8 mouse cellular contexts compared by ENCODE assay signal in the genomic region with DNA sequence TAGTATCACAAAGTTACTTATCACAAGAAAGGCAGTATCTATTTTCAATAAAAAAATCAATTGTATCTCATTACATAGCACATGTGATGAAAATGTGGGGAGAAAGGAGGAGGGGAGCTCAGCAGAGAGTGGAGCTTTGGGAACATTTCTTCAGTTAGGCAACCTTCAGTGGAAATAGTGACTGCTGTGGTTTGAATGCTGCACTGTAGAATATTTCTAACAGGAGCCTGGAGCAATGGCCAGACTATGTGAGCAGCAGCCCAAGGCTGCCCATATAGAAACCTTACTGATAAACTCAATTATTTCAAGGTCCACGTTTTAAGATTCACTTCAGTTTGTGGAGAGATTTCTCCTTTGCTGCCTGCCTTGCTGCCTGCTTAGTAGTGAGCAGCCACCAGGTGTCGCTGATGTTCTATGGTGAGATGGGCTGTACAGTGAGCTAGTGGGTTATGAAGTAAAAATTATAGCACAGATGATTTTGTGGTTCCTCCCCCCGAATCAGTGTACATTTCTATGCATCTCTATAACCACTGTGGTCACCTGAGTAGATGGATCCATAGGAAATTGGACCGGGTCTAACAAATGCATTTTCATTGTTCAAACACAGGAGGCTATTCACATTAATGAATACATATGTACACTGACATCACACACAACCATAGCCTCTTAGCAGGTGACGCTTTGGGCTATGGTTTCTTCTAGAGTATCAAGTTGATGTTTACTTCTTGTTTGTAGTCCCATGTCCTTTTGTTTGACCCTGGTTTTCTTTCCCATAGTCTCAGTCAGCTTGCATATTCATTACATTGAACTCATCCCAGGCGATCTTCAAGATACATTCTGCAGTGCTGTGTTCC.
A peak's percentile ranks its signal among the peaks of the same experiment; 100 is the strongest.
DNase-seq lines count a peak whose midpoint lies in the region; ATAC-seq and TF ChIP-seq lines count a peak whose summit lies in the region.

No protein-coding gene starts in this region.

- no peak for TF ChIP-seq EP300 in stomach, postnatal 0 days (optimal IDR thresholded peaks at IDR 0.05)

- no peak overlapping the region for H3K27ac ChIP-seq in heart, embryonic 11.5 days (ENCODE audit: low read depth, low read length)
- H3K27ac ChIP-seq in kidney, embryonic 15.5 days = no peak overlapping the region
- H3K27ac ChIP-seq in limb, embryonic 14.5 days (replicated peaks; ENCODE audit: low read depth, low read length) = no peak overlapping the region
- no peak overlapping the region for H3K27ac ChIP-seq in stomach, postnatal 0 days (replicated peaks)

- peak; percentile 11 for DNase-seq in heart, adult 8-10 months (ENCODE audit: low spot score)
- peak; percentile 88 to 93 for DNase-seq in cerebellum, postnatal 10 days
- peak; percentile 74 to 79 for DNase-seq in frontal cortex, postnatal 36 days (ENCODE audit: low spot score in 2 of 2)
- peak; percentile 58 for DNase-seq in limb, embryonic 14.5 days (ENCODE audit: low spot score)
- DNase-seq in natural killer cell, adult 2 months (ENCODE audit: low spot score in 2 of 2) = peak; percentile 18 to 45
- peak; percentile 73 for DNase-seq in stomach, postnatal 0 days (ENCODE audit: low spot score)

- H3K36me3 ChIP-seq in heart, embryonic 11.5 days (ENCODE audit: control insufficient read depth, insufficient read depth, low read length) = no peaks in the 10 kb centered on the region
- no peaks in the 10 kb centered on the region for H3K36me3 ChIP-seq in kidney, embryonic 15.5 days
- H3K36me3 ChIP-seq in limb, embryonic 14.5 days (ENCODE audit: control insufficient read depth, insufficient read depth, low read length) = no peaks in the 10 kb centered on the region
- H3K36me3 ChIP-seq in stomach, postnatal 0 days (ENCODE audit: control insufficient read depth, insufficient read depth, low read length) = no peaks in the 10 kb centered on the region

- no peak for ATAC-seq in heart, embryonic 11.5 days (replicated peaks; ENCODE audit: insufficient number of reproducible peaks, low FRiP score, low TSS enrichment)
- ATAC-seq in kidney, embryonic 15.5 days (replicated peaks; ENCODE audit: low FRiP score) = 0 out of 2 replicates have a peak, but pooled peaks have one; percentile 54
- peak; percentile 72; the same call in 1 of the 2 replicates for ATAC-seq in limb, embryonic 14.5 days (ENCODE audit: low FRiP score, low read depth)
- ATAC-seq in stomach, postnatal 0 days (ENCODE audit: low FRiP score, low TSS enrichment) = no peak

- WGBS in heart, embryonic 11.5 days (ENCODE audit: insufficient replicate concordance) = 28% methylated on average over 6 of the region's 6 CpGs
- WGBS in kidney, embryonic 15.5 days = 36% methylated on average over 6 of the region's 6 CpGs
- WGBS in limb, embryonic 14.5 days = 35% methylated on average over 6 of the region's 6 CpGs
- WGBS in stomach, postnatal 0 days = 33% methylated on average over 6 of the region's 6 CpGs

- no peaks in the 10 kb centered on the region for H3K4me1 ChIP-seq in heart, embryonic 11.5 days (ENCODE audit: control insufficient read depth, insufficient read depth, low read length)
- H3K4me1 ChIP-seq in kidney, embryonic 15.5 days = no peaks in the 10 kb centered on the region
- no peaks in the 10 kb centered on the region for H3K4me1 ChIP-seq in limb, embryonic 14.5 days (ENCODE audit: control insufficient read depth, insufficient read depth, low read length)
- H3K4me1 ChIP-seq in stomach, postnatal 0 days (replicated peaks; ENCODE audit: control insufficient read depth, insufficient read depth) = no peaks in the 10 kb centered on the region

- H3K27me3 ChIP-seq in heart, embryonic 11.5 days (ENCODE audit: control insufficient read depth, insufficient read depth, low read length) = no peaks in the 10 kb centered on the region
- no peaks in the 10 kb centered on the region for H3K27me3 ChIP-seq in kidney, embryonic 15.5 days
- no peaks in the 10 kb centered on the region for H3K27me3 ChIP-seq in limb, embryonic 14.5 days (ENCODE audit: control insufficient read depth, insufficient read depth, low read length)
- H3K27me3 ChIP-seq in stomach, postnatal 0 days (ENCODE audit: control insufficient read depth, insufficient read depth, low read length) = no peaks in the 10 kb centered on the region

- H3K4me3 ChIP-seq in heart, embryonic 11.5 days (ENCODE audit: low read depth, low read length) = no peak overlapping the region
- no peak overlapping the region for H3K4me3 ChIP-seq in kidney, embryonic 15.5 days (replicated peaks)
- H3K4me3 ChIP-seq in limb, embryonic 14.5 days (replicated peaks; ENCODE audit: low read length) = no peak overlapping the region
- no peak overlapping the region for H3K4me3 ChIP-seq in stomach, postnatal 0 days (ENCODE audit: low read depth, low read length)

- H3K9me3 ChIP-seq in heart, embryonic 11.5 days (replicated peaks; ENCODE audit: control insufficient read depth, low read length) = no peaks in the 10 kb centered on the region
- no peaks in the 10 kb centered on the region for H3K9me3 ChIP-seq in kidney, embryonic 15.5 days (replicated peaks)
- no peaks in the 10 kb centered on the region for H3K9me3 ChIP-seq in limb, embryonic 14.5 days (ENCODE audit: control insufficient read depth, low read length)
- H3K9me3 ChIP-seq in stomach, postnatal 0 days (ENCODE audit: control insufficient read depth, low read length) = no peaks in the 10 kb centered on the region

- no peak for TF ChIP-seq POLR2A in limb, embryonic 14.5 days (IDR thresholded peaks at IDR 0.05; ENCODE audit: borderline replicate concordance, extremely low read depth, insufficient read depth, insufficient read length)

- H3K4me2 ChIP-seq in heart, embryonic 11.5 days = no peak overlapping the region
- H3K4me2 ChIP-seq in kidney, embryonic 15.5 days = no peak overlapping the region
- H3K4me2 ChIP-seq in limb, embryonic 14.5 days (replicated peaks; ENCODE audit: low read depth, low read length, severe bottlenecking) = no peak overlapping the region
- no peak overlapping the region for H3K4me2 ChIP-seq in stomach, postnatal 0 days (replicated peaks; ENCODE audit: low read depth)

- TF ChIP-seq CTCF in stomach, postnatal 0 days (IDR thresholded peaks at IDR 0.05; ENCODE audit: low read depth) = peak; percentile 97

- H3K9ac ChIP-seq in heart, embryonic 11.5 days (ENCODE audit: low read depth, low read length) = no peak overlapping the region
- no peak overlapping the region for H3K9ac ChIP-seq in kidney, embryonic 15.5 days
- no peak overlapping the region for H3K9ac ChIP-seq in limb, embryonic 14.5 days (ENCODE audit: low read depth, low read length, severe bottlenecking)
- H3K9ac ChIP-seq in stomach, postnatal 0 days (ENCODE audit: low read length) = no peak overlapping the region

Comparison
In these comparisons a context has a peak if more than half of its experiments do, and no peak if none do; other contexts are left out.
1. DNase-seq: peak in every context shown above with its lines; median percentile 90 in cerebellum, postnatal 10 days; 76 in frontal cortex, postnatal 36 days; 73 in stomach, postnatal 0 days; 58 in limb, embryonic 14.5 days; 32 in natural killer cell, adult 2 months; 11 in heart, adult 8-10 months.
2. ATAC-seq: peak in kidney, embryonic 15.5 days (single experiment) and limb, embryonic 14.5 days (single experiment); none in heart, embryonic 11.5 days (single experiment) and stomach, postnatal 0 days (single experiment).